Mouse (Mus musculus) forebrain, embryonic 11.5 days (tissue): ENCODE measurements at regions not wholly inside any gene's neighbourhood (a gene's known extent, or its start where the extent isn't known, plus 50 kb on each side); places are given as distances from the start of the nearest gene placed in this dataset.

ENCODE experiments used
- ATAC-seq: fragments of 200-750 bp; cut with Nextera tagmentation; replicated peaks from 2 replicates; pipeline ENCODE4 v1.8.0; 2017; ENCODE audit warnings: moderate TSS enrichment; ENCODE audit not compliant: low FRiP score
- DNase-seq: peaks from one replicate; pipeline ENCODE4 v3.0.0-alpha.2; 2017; ENCODE audit warnings: low spot score
- H3K27ac ChIP-seq: fragments of 300-500 bp; sonication (generic); 2 replicates; pipeline ENCODE4 v1.5.1; 2014; ENCODE audit warnings: low read depth, low read length
- H3K27me3 ChIP-seq: fragments of 300-500 bp; sonication (generic); 2 replicates; pipeline ENCODE4 v1.6.1; 2014; ENCODE audit warnings: mild to moderate bottlenecking, low read length, mixed read lengths; ENCODE audit not compliant: control insufficient read depth, insufficient read depth
- H3K36me3 ChIP-seq: fragments of 300-500 bp; sonication (generic); 2 replicates; pipeline ENCODE4 v1.6.1; 2014; ENCODE audit warnings: mild to moderate bottlenecking, low read length, moderate library complexity, mixed read lengths; ENCODE audit not compliant: control insufficient read depth, insufficient read depth
- H3K4me1 ChIP-seq: fragments of 300-500 bp; sonication (generic); replicated peaks from 2 replicates; pipeline ENCODE4 v1.6.1; 2014; ENCODE audit warnings: low read length, mixed read lengths; ENCODE audit not compliant: control insufficient read depth, insufficient read depth
- H3K4me2 ChIP-seq: fragments of 300-500 bp; sonication (generic); 2 replicates; pipeline ENCODE4 v1.6.1; 2014; ENCODE audit warnings: low read depth, mild to moderate bottlenecking, low read length, moderate library complexity, mixed read lengths; ENCODE audit not compliant: severe bottlenecking
- H3K4me3 ChIP-seq: fragments of 300-500 bp; sonication (generic); 2 replicates; pipeline ENCODE4 v1.5.1; 2014; ENCODE audit warnings: low read depth, low read length
- H3K9ac ChIP-seq: fragments of 300-500 bp; sonication (generic); 2 replicates; pipeline ENCODE4 v1.6.1; 2014; ENCODE audit warnings: low read length
- H3K9me3 ChIP-seq: fragments of 300-500 bp; sonication (generic); 2 replicates; pipeline ENCODE4 v1.6.1; 2016; ENCODE audit warnings: low read length, mixed read lengths; ENCODE audit not compliant: control insufficient read depth
- WGBS: fragments of 180-500 bp; shearing (Covaris S2); extraction: QIAGEN DNeasy Blood & Tissue Kit; methylation state at CpG from one replicate; pipeline ENCODE4 v1.1.7; 2014; 5-methylcytosine and 5-hydroxymethylcytosine counted together

GRCm38 (mm10) chr3:9117913-9118312, 492.0 kb downstream of the Zfp704 start:
- H3K4me2 ChIP-seq, result no peak overlapping the region
- no peaks in the 10 kb centered on the region for H3K9me3 ChIP-seq
- H3K27ac ChIP-seq, result no peak overlapping the region
- no peak for ATAC-seq
- H3K4me1 ChIP-seq, result no peaks in the 10 kb centered on the region
- H3K27me3 ChIP-seq, result no peaks in the 10 kb centered on the region
- no peak overlapping the region for H3K4me3 ChIP-seq
- H3K9ac ChIP-seq, result no peak overlapping the region
- no peak for DNase-seq
- WGBS, result 79% methylated on average over 3 of the region's 3 CpGs
- no peaks in the 10 kb centered on the region for H3K36me3 ChIP-seq

GRCm38 (mm10) chr3:9113410-9113809, 496.5 kb downstream of the Zfp704 start:
- Histone ChIP-seq H3K4me3 (no peak overlapping the region), H3K9me3 (no peaks in the 10 kb centered on the region), H3K27me3 (no peaks in the 10 kb centered on the region), H3K9ac (no peak overlapping the region), H3K4me2 (no peak overlapping the region), H3K4me1 (no peaks in the 10 kb centered on the region), H3K27ac (no peak overlapping the region), H3K36me3 (no peaks in the 10 kb centered on the region)
- DNase-seq, result no peak
- WGBS, result 86% methylated on average over 5 of the region's 5 CpGs
- no peak for ATAC-seq

DNA sequence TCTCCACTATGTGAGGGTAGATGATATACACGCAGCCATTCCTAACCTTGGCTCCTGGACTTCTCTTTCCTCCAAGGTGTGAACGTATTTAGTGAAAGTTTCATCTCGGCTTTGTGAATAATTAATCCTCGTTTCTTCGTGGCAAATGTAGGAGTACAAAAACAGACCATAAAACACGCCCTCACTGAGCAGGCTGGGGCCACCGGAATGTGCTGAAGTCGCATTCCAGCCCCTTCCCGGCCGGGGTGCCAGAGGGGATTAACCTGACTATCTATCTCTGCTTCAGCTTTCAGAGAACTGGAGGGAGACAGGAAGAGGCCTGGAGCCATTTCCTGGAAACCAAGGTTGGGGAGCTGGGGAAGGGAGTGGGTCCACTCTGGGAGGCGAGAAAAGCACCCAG, 499.1 kb downstream of the Zfp704 start:
- Histone ChIP-seq H3K27ac (no peak overlapping the region), H3K9me3 (no peaks in the 10 kb centered on the region), H3K4me2 (no peak overlapping the region), H3K27me3 (no peaks in the 10 kb centered on the region), H3K4me3 (no peak overlapping the region), H3K36me3 (no peaks in the 10 kb centered on the region), H3K4me1 (no peaks in the 10 kb centered on the region), H3K9ac (no peak overlapping the region)
- WGBS, result 36% methylated on average over 11 of the region's 11 CpGs
- DNase-seq (no peak), ATAC-seq (no peak)

- no peaks in the 10 kb centered on the region for H3K9me3 ChIP-seq
- ATAC-seq, result no peak
Observed at GRCm38 (mm10) chr3:9109991-9110390, 499.9 kb downstream of the Zfp704 start.

GRCm38 (mm10) chr3:9109485-9109884, 500.4 kb downstream of the Zfp704 start:
- ATAC-seq (no peak), DNase-seq (no peak)
- H3K27me3 ChIP-seq, result no peaks in the 10 kb centered on the region
- H3K4me3 ChIP-seq, result no peak overlapping the region
- no peak overlapping the region for H3K9ac ChIP-seq
- no peaks in the 10 kb centered on the region for H3K4me1 ChIP-seq
- H3K4me2 ChIP-seq, result no peak overlapping the region
- no peaks in the 10 kb centered on the region for H3K9me3 ChIP-seq
- 88% methylated on average over 5 of the region's 5 CpGs for WGBS
- no peak overlapping the region for H3K27ac ChIP-seq
- no peaks in the 10 kb centered on the region for H3K36me3 ChIP-seq

More at GRCm38 (mm10) chr3:9109991-9110390, 499.9 kb downstream of the Zfp704 start:
- WGBS, result 36% methylated on average over 8 of the region's 8 CpGs
- H3K27ac ChIP-seq, result no peak overlapping the region
- H3K4me1 ChIP-seq, result no peaks in the 10 kb centered on the region
- no peaks in the 10 kb centered on the region for H3K27me3 ChIP-seq
- no peak overlapping the region for H3K4me2 ChIP-seq
- no peak overlapping the region for H3K4me3 ChIP-seq
- no peak overlapping the region for H3K9ac ChIP-seq
- no peak for DNase-seq
- H3K36me3 ChIP-seq, result no peaks in the 10 kb centered on the region

- no peaks in the 10 kb centered on the region for H3K27me3 ChIP-seq
- 78% methylated on average over 15 of the region's 15 CpGs for WGBS
- no peak overlapping the region for H3K4me2 ChIP-seq
- H3K4me1 ChIP-seq, result no peaks in the 10 kb centered on the region
- ATAC-seq (no peak), DNase-seq (no peak)
- no peak overlapping the region for H3K27ac ChIP-seq
- H3K9ac ChIP-seq, result no peak overlapping the region
- H3K4me3 ChIP-seq, result no peak overlapping the region
- H3K9me3 ChIP-seq, result no peaks in the 10 kb centered on the region
- no peaks in the 10 kb centered on the region for H3K36me3 ChIP-seq
Observed at GRCm38 (mm10) chr3:9107766-9108410, 502.0 kb downstream of the Zfp704 start.

DNA sequence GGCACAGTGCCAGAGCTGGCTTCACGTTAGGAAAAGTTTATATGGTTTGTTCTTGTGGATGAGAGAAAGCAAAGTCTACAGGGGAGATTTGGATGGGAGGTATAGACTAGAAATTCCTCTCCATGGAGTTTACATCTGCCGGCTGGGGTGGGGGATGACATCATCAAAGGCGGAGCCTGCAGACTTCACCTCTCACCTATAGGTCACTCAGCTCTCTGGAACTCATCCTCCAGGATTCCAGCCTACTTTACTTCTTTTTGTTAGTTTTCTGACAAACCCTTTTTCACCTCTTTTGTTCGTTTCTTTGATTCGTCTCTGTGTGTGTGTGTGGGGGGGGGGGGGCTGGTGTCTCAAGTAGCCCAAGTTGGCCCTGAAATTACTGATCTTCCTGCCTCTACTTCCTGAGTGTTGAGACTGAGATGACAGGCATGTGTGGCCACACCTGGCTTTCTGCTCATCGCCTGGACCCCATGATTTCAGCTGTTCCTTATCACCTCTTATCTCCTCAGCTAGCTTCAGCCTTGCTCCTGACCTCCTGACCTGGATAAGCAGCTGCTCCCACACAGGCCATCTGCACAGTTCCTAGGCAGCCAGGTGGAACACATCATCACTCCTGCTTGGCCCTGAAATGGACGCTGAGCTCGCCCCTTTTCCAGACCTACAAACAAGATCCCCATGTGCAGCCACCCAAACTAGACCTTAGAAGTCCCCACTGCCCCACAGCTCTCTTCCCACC, 504.5 kb downstream of the Zfp704 start:
- Histone ChIP-seq H3K27ac (no peak overlapping the region), H3K4me3 (no peak overlapping the region), H3K36me3 (no peaks in the 10 kb centered on the region), H3K9ac (no peak overlapping the region), H3K4me1 (no peaks in the 10 kb centered on the region), H3K27me3 (no peaks in the 10 kb centered on the region), H3K4me2 (no peak overlapping the region), H3K9me3 (no peaks in the 10 kb centered on the region)
- DNase-seq, result no peak
- 70% methylated on average over 8 of the region's 8 CpGs for WGBS
- ATAC-seq, result no peak

- no peak for ATAC-seq
- no peak overlapping the region for H3K9ac ChIP-seq
- H3K27ac ChIP-seq, result no peak overlapping the region
- H3K36me3 ChIP-seq, result no peaks in the 10 kb centered on the region
- no peak overlapping the region for H3K4me2 ChIP-seq
- no peaks in the 10 kb centered on the region for H3K9me3 ChIP-seq
- DNase-seq, result no peak
- no peaks in the 10 kb centered on the region for H3K27me3 ChIP-seq
- 84% methylated on average over 6 of the region's 6 CpGs for WGBS
- H3K4me1 ChIP-seq, result no peaks in the 10 kb centered on the region
- H3K4me3 ChIP-seq, result no peak overlapping the region
Observed at GRCm38 (mm10) chr3:9103456-9103855, 506.4 kb downstream of the Zfp704 start.

DNA sequence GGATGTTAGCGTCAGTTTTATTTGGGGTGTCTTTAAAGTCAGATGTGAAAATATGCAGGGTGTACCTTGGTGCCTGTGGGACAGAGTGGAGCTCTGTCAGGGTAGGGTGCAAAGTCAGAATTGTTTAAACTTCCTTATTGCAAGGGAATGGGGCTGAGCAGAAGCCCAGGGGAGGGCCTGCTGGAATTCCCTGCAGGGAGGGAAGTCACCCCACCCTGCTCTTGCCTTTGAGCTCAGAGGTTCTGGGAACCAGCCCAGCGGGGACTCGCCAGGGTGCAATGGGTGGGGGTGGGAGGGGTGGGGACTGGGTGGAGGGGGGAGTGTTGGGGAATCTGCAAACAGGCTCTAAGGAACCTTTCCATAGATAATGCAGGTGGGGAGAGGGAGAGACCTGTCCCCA, 508.6 kb downstream of the Zfp704 start:
- ATAC-seq (no peak), DNase-seq (no peak)
- Histone ChIP-seq H3K9me3 (no peaks in the 10 kb centered on the region), H3K4me1 (no peaks in the 10 kb centered on the region), H3K36me3 (no peaks in the 10 kb centered on the region), H3K27ac (no peak overlapping the region), H3K4me3 (no peak overlapping the region), H3K9ac (no peak overlapping the region), H3K27me3 (no peaks in the 10 kb centered on the region), H3K4me2 (no peak overlapping the region)
- WGBS, result 51% methylated on average over 3 of the region's 3 CpGs
